Mouse (Mus musculus): Measurements from ENCODE around the gene Tec. TPM values are rescaled to one million over a fixed set of nuclear protein-coding genes. Genes with fewer than 3 reads are reported as not detected.

The Tec gene
- total and polyA plus RNA-seq, 3 experiments: 7.9 to 25.9 (median 20.1) TPM

DNA sequence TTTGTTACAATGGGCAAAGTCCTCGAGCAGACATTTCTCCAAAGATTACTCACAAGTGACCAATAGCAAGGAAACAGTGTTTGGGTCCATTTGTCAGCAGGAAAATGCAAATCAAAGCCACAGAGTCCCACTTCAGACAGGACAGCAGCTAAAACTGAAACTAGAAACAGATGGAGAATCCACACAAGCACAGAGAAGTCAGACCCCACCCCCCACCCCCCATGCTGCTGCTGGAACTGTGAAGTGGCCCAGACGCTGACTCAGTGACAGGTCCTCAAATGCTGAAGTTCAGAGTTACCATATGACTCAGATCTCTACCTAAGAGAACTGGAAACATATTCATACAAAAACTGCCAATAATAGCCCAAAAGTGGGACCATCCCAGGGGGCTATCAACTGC, 24.0 kb downstream of the Tec start (continued):
- TF ChIP-seq ELF1 (IDR thresholded peaks at IDR 0.05; ENCODE audit: low read depth, low read length): peak; percentile 64
- no peak for TF ChIP-seq POLR2AphosphoS2 (IDR thresholded peaks at IDR 0.05; ENCODE audit: low read depth, low read length)
- TF ChIP-seq MXI1 (IDR thresholded peaks at IDR 0.05; ENCODE audit: low read depth, low read length): peak; percentile 74; the same call in 1 of the 2 replicates
- no peak for TF ChIP-seq ZNF384 (IDR thresholded peaks at IDR 0.05; ENCODE audit: low read depth, low read length)
- TF ChIP-seq CHD1 (IDR thresholded peaks at IDR 0.05; ENCODE audit: low read depth, low read length): no peak; the same call in 1 of the 2 replicates
- peak; percentile 96 for TF ChIP-seq TCF12 (IDR thresholded peaks at IDR 0.05; ENCODE audit: low read depth, low read length)
- TF ChIP-seq MAX (IDR thresholded peaks at IDR 0.05; ENCODE audit: low read length): peak; percentile 74
- TF ChIP-seq MAZ (IDR thresholded peaks at IDR 0.05; ENCODE audit: low read depth, low read length): peak; percentile 95

GRCm38 (mm10) chr5:72839655-72840054, 28.6 kb downstream of the Tec start:
- Histone ChIP-seq H3K9me3 (replicated peaks; ENCODE audit: low read length) (peaks cover 19% of the 10 kb centered on the region), H3K36me3 (replicated peaks in 1 of 2; ENCODE audit: control insufficient read depth in 1 of 2, insufficient read depth in 1 of 2, low read length in 1 of 2) (peaks cover 0 to 44% of the 10 kb centered on the region in 2 experiments), H3K9ac (ENCODE audit: insufficient read depth, low read depth) (no peak overlapping the region), H3K27ac (ENCODE audit: insufficient read depth, low read depth) (no peak overlapping the region), H3K4me2 (ENCODE audit: insufficient read depth, low read depth, poor library complexity, severe bottlenecking) (no peak overlapping the region), H3K4me1 (ENCODE audit: control insufficient read depth in 1 of 2, insufficient read depth in 2 of 2) (peaks cover 13 to 21% of the 10 kb centered on the region in 2 experiments), H3K79me2 (replicated peaks; ENCODE audit: control insufficient read depth, extremely low read depth, insufficient read depth, poor library complexity, severe bottlenecking) (no peaks in the 10 kb centered on the region; the same call in 1 of the 2 replicates), H3K4me3 (replicated peaks in 1 of 3; ENCODE audit: low read depth in 2 of 3, low read length in 2 of 3, poor library complexity in 1 of 3) (no peak overlapping the region), H3K27me3 (replicated peaks) (no peaks in the 10 kb centered on the region)
- in situ Hi-C loops (cut with MboI; ENCODE audit: low pct_ligation_motif_present, low pct_unique_long_range_greater_than_20kb, low sequenced_read_pairs): no loop called here
- TF ChIP-seq HCFC1 (IDR thresholded peaks at IDR 0.05; ENCODE audit: low read depth, low read length) (no peak), NRF1 (IDR thresholded peaks at IDR 0.05; ENCODE audit: low read depth, low read length) (no peak), TCF12 (IDR thresholded peaks at IDR 0.05; ENCODE audit: low read depth, low read length) (no peak), CHD2 (IDR thresholded peaks at IDR 0.05; ENCODE audit: low read length) (no peak), MXI1 (IDR thresholded peaks at IDR 0.05; ENCODE audit: low read depth, low read length) (no peak), SIN3A (IDR thresholded peaks at IDR 0.05; ENCODE audit: low read length) (no peak), ZMIZ1 (IDR thresholded peaks at IDR 0.05; ENCODE audit: low read depth, low read length) (no peak), ETS1 (conservative IDR thresholded peaks at IDR 0.05; ENCODE audit: low read depth, low read length) (no peak), TBP (conservative IDR thresholded peaks at IDR 0.05; ENCODE audit: low read depth, low read length) (no peak), ZC3H11A (IDR thresholded peaks at IDR 0.05; ENCODE audit: low read depth, low read length) (no peak), NELFE (IDR thresholded peaks at IDR 0.05; ENCODE audit: low read depth, low read length) (no peak), RCOR1 (conservative IDR thresholded peaks at IDR 0.05; ENCODE audit: low read depth, low read length) (no peak), SMC3 (IDR thresholded peaks at IDR 0.05; ENCODE audit: low read depth, low read length) (no peak), PAX5 (IDR thresholded peaks at IDR 0.05; ENCODE audit: low read length) (no peak), EP300 (IDR thresholded peaks at IDR 0.05; ENCODE audit: low read length) (no peak), POLR2AphosphoS2 (IDR thresholded peaks at IDR 0.05; ENCODE audit: low read depth, low read length) (no peak), MAFK (IDR thresholded peaks at IDR 0.05; ENCODE audit: insufficient replicate concordance, low read length) (no peak), JUND (conservative IDR thresholded peaks at IDR 0.05; ENCODE audit: low read depth, low read length) (no peak), JUN (IDR thresholded peaks at IDR 0.05; ENCODE audit: insufficient read depth, low read depth, low read length) (no peak), ZKSCAN1 (IDR thresholded peaks at IDR 0.05; ENCODE audit: borderline replicate concordance, low read depth, low read length) (no peak)
- dilution Hi-C loops (cut with MboI; ENCODE audit: extremely low pct_ligation_motif_present, extremely low pct_unique_long_range_greater_than_20kb, low sequenced_read_pairs): no loop called here
- DNase-seq (ENCODE audit: extremely low read depth): no peak

Data from CH12.LX (cell line).